Mouse (Mus musculus): ENCODE data around the gene Acoxl.
"Not testable (repeated sequence)": the region's sequence is repeated elsewhere in the genome, so short reads cannot be mapped to it uniquely, and the experiment has no call there.

Acoxl gene

GRCm38 (mm10) chr2:128084607-128085006 is 245.9 kb downstream of the Acoxl start:
- no peak for DNase-seq (ENCODE audit: low spot score)

- no peak for DNase-seq (ENCODE audit: low spot score)
These were observed 246.8 kb downstream of the Acoxl start for GRCm38 (mm10) chr2:128085481-128085880.

GRCm38 (mm10) chr2:128086301-128086886 is 247.7 kb downstream of the Acoxl start:
- DNase-seq (ENCODE audit: low spot score): no peak

DNA sequence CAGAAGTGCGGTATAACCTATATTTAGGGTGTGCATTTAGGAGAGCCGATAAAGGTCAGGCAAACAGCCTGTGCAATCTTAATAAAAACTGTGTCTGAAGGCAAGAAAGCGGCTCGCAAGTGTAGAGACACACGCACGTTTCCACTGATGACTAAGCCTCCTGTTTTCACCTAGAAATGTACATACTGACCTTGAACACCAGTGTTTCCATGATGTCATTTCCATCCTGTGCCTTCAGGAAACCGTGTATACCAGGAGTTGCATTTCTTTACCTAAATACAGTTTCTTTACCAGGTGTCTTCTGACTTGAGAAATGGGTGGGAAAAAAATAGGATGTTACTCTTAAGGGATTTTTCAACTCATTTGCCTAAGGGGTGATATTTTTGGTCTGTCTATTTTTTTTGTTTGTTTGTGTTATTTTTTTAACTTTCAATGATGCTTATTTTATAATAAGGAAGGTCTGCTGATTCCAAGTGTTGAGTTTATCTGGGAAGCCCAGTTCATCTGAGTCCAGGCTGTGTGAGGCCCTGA is 248.4 kb downstream of the Acoxl start:
- no peak for DNase-seq (ENCODE audit: low spot score)

GRCm38 (mm10) chr2:128087798-128088545 is 249.3 kb downstream of the Acoxl start:
- DNase-seq (ENCODE audit: low spot score): no peak

DNA sequence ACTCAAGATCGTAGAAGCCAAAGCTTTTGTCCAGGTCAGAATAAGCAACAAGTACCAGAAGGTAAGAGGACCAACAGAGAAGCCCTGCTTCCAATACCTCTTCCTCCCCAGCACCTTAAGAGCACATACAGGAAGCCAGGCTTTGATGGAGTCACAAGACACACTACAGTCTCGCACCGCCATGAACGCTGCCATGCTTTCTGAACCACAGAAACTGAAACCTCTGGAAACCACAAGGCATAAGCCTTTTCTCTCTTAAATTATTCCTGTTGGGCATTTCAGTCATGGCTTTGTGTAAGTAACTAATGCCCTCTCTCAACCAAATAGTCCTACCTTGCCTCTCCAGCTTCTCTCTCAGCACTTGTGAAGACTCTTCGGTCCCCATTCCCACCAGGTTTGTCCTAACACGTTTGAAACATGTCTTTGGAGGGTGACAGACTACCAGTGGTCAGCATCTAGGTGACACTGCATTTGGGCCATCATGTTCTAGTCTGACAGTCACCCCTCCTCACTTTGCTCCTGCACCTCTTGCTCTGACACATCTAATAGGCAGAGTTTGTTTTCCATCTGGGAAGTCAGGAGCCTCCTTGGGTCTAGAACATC is 251.7 kb downstream of the Acoxl start:
- no peak for DNase-seq (ENCODE audit: low spot score)

DNA sequence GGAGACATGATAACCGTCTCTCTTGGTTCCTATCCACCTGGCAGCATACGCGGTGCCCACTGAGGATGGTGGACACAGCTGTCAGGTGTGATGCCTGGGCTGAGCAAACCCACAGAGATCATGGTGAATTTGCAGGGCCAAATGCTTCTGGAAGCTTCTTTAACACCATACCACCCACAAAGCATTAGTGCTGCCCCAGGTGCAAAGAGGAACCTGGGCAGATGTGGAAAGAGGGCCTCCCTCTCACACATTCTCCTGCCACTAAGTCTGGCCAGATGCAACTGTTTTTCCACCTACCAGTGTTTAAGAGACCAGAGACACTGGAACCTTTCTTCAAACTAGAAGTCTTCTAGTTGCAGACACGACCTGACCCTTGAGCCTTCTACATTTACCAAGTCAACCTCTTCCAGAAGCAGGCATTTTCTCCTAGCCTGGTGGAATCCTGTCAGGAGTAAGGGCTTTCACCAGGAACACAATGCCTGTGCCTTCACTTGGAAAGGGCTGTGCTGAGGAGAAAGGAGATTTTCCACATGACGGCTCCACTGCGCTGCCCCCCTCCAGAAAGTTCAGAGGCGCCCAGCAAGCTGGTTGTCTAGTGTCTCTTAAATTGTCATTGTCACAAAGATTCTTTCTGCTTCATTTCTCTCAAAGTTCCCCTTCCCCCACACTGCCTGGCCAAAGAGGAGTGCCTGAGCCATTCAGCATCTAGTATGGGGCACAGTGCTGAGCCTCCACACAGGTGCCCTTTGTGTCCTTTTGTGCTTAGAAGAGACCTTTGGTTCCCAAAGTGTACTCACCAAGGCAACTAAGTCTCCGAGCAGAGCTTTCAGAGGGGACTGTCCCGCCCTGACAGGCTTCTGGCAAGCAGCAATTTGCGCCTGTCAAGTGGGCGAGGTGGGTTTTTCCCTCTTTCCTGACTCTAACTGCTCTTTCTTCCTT is 253.0 kb downstream of the Acoxl start:
- DNase-seq (ENCODE audit: low spot score): no peak

DNA sequence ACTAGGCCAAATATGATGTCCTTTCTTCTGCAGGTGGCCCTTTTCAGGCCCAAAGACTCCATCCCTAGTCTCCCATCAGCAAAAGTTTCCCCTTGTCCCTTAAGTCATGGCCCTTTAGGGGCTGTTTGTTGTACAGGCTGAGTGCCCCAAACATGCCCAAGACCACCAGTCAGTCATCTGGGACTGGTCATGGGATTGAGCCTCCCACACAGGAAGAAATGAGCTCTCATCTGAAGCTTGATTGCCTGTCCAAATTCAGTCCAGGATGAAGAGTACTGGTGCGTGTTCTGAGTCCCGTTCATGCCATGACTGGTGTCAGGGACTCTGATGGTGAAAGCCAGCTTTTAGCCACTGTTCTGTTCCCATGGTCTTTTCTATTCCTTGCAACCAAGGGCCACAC is 253.8 kb downstream of the Acoxl start:
- no peak for DNase-seq (ENCODE audit: low spot score)

GRCm38 (mm10) chr2:128094196-128094595 is 255.5 kb downstream of the Acoxl start:
- DNase-seq (ENCODE audit: low spot score): no peak

- no peak for DNase-seq (ENCODE audit: low spot score)
These were observed 255.9 kb downstream of the Acoxl start for GRCm38 (mm10) chr2:128094602-128095001.

DNA sequence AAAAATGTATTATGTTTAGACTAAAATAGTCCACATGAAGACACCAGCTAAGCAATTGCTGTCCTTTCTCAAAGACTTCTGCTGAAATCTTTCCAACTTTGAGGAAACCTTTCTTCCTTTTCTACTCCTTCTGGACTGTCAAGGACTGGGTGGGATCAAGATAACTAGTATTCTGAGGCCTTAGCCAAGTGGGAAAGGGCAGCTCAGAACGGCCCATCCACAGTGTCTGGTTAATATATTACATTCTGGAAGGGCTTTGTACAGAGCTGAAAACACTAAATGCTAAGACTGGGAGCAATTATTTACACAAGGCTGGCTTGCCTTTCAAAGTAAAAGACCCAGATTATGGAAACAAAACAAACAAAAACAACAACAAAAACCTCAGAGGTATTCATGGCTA is 256.6 kb downstream of the Acoxl start:
- no peak for DNase-seq (ENCODE audit: low spot score)

DNA sequence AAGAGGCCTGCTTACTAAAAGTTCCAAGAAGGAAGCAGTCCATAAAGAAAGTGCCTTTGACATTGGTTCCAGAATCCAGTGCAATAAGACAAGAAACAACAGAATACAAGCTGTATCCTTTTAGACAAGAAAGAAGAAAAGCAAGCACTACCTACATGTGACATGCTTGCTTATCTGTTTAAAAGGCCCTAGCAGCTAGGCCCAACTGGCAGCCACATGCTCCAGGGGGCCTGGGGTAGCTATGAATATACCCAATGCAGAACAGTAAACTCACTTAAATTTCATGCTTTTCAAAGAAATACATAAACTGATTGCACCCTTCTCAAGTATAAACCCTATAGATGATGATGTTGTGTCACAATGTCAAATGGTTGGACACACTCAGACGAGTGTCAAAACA is 257.4 kb downstream of the Acoxl start:
- no peak for DNase-seq (ENCODE audit: low spot score)

- not testable (repeated sequence) for DNase-seq (ENCODE audit: low spot score)
These were observed 259.4 kb downstream of the Acoxl start for GRCm38 (mm10) chr2:128098118-128098517.

- no peak for DNase-seq (ENCODE audit: low spot score)
These were observed 263.4 kb downstream of the Acoxl start for GRCm38 (mm10) chr2:128102086-128102485.

- DNase-seq (ENCODE audit: low spot score): no peak
These were observed 266.1 kb downstream of the Acoxl start for GRCm38 (mm10) chr2:128104815-128105214.

DNA sequence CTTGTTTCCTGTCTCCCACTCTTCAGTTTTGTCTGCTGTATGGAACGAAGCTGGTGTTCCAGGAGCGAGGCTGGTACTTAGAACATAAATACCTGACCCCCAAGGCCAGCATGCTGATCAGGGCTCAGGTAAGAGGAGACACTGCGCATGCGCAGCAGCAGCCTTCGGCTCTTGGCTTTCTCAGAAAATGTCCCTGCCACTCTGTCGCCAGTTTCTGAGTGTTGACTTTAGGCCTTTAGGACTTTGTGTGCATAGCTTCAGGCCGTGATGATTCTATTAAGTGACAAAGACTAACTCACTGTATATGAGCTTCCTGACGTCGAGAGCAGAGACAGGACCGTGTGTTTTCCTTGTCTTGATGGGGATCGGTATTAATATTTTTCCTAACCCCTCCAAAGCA is 267.0 kb downstream of the Acoxl start:
- DNase-seq (ENCODE audit: low spot score): no peak

DNA sequence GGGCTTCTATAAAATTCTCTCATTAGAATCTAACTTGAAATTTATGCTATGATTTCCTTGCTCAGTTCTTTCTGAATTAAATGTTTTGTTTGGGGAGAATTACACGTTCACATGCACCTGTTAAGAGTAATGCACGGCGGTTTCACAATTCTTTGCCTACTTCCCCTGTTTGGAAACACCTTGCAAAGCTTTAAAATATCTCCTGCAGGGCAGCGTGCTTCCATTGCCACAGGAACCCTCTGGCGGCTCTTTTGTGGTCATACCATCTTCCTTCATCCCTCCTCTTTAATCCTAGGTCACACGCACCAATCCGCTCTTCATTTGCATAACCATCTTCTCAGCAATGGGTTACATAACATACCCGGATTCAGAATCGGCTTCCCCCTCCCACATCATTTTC is 272.9 kb downstream of the Acoxl start:
- DNase-seq (ENCODE audit: low spot score): no peak

- no peak for DNase-seq (ENCODE audit: low spot score)
These were observed 275.9 kb downstream of the Acoxl start for GRCm38 (mm10) chr2:128114621-128115020.

GRCm38 (mm10) chr2:128115579-128115978 is 276.9 kb downstream of the Acoxl start:
- DNase-seq (ENCODE audit: low spot score): no peak

GRCm38 (mm10) chr2:128117605-128118004 is 278.9 kb downstream of the Acoxl start:
- DNase-seq (ENCODE audit: low spot score): no peak

- no peak for DNase-seq (ENCODE audit: low spot score)
These were observed 280.3 kb downstream of the Acoxl start for GRCm38 (mm10) chr2:128118971-128119370.

GRCm38 (mm10) chr2:128122491-128122890 is 283.8 kb downstream of the Acoxl start:
- DNase-seq (ENCODE audit: low spot score): no peak
